Mouse (Mus musculus): Measurements from ENCODE around the gene Rab13. TPM values are rescaled to one million over a fixed set of nuclear protein-coding genes. Genes with fewer than 3 reads are reported as not detected.
A peak's percentile ranks its signal among the peaks of the same experiment; 100 is the strongest.

The Rab13 gene
- polyA plus RNA-seq, 1 experiment from 2014 or later = 15.4 TPM

GRCm38 (mm10) chr3:90256731-90257530, 43.4 kb downstream of the Rab13 start:
- Histone ChIP-seq H3K36me3 (ENCODE audit: control insufficient read depth, insufficient read depth, low read length) (peaks cover 5% of the 10 kb centered on the region; the same call in 1 of the 2 replicates), H3K4me2 (ENCODE audit: low read depth, severe bottlenecking) (no peak overlapping the region), H3K27ac (replicated peaks; ENCODE audit: low read depth, low read length) (no peak overlapping the region), H3K9ac (ENCODE audit: low read length) (no peak overlapping the region), H3K4me3 (ENCODE audit: low read depth, low read length) (no peak overlapping the region), H3K9me3 (ENCODE audit: control insufficient read depth, low read length) (no peaks in the 10 kb centered on the region), H3K4me1 (ENCODE audit: control insufficient read depth, insufficient read depth, low read length) (no peaks in the 10 kb centered on the region), H3K27me3 (ENCODE audit: control insufficient read depth, insufficient read depth, low read length) (no peaks in the 10 kb centered on the region)
- WGBS = 93% methylated on average over 19 of the region's 19 CpGs
- no peak for DNase-seq (ENCODE audit: low spot score)
- ATAC-seq (ENCODE audit: insufficient number of reproducible peaks, low FRiP score, low TSS enrichment, low read depth) = no peak

- DNase-seq (ENCODE audit: low spot score) (no peak), ATAC-seq (ENCODE audit: insufficient number of reproducible peaks, low FRiP score, low TSS enrichment, low read depth) (no peak)
- Histone ChIP-seq H3K4me3 (ENCODE audit: low read depth, low read length) (no peak overlapping the region), H3K4me1 (ENCODE audit: control insufficient read depth, insufficient read depth, low read length) (no peaks in the 10 kb centered on the region), H3K36me3 (ENCODE audit: control insufficient read depth, insufficient read depth, low read length) (peaks cover 8% of the 10 kb centered on the region), H3K9me3 (ENCODE audit: control insufficient read depth, low read length) (no peaks in the 10 kb centered on the region), H3K27me3 (ENCODE audit: control insufficient read depth, insufficient read depth, low read length) (no peaks in the 10 kb centered on the region), H3K27ac (replicated peaks; ENCODE audit: low read depth, low read length) (no peak overlapping the region), H3K9ac (ENCODE audit: low read length) (no peak overlapping the region), H3K4me2 (ENCODE audit: low read depth, severe bottlenecking) (no peak overlapping the region)
- 94% methylated on average over 4 of the region's 4 CpGs for WGBS
These were observed 45.0 kb downstream of the Rab13 start for GRCm38 (mm10) chr3:90258521-90258920.

- Histone ChIP-seq H3K9ac (ENCODE audit: low read length) (no peak overlapping the region), H3K4me2 (ENCODE audit: low read depth, severe bottlenecking) (no peak overlapping the region), H3K4me3 (ENCODE audit: low read depth, low read length) (no peak overlapping the region), H3K27me3 (ENCODE audit: control insufficient read depth, insufficient read depth, low read length) (no peaks in the 10 kb centered on the region), H3K36me3 (ENCODE audit: control insufficient read depth, insufficient read depth, low read length) (peaks cover 10% of the 10 kb centered on the region), H3K27ac (replicated peaks; ENCODE audit: low read depth, low read length) (no peak overlapping the region), H3K9me3 (ENCODE audit: control insufficient read depth, low read length) (no peaks in the 10 kb centered on the region), H3K4me1 (ENCODE audit: control insufficient read depth, insufficient read depth, low read length) (0 out of 2 replicates have a peak, but pooled peaks cover 8% of the 10 kb centered on the region)
- ATAC-seq (ENCODE audit: insufficient number of reproducible peaks, low FRiP score, low TSS enrichment, low read depth) (no peak), DNase-seq (ENCODE audit: low spot score) (no peak)
- over 99% methylated on average over 5 of the region's 5 CpGs for WGBS
These were observed 49.8 kb downstream of the Rab13 start for GRCm38 (mm10) chr3:90263121-90263771.

GRCm38 (mm10) chr3:90264687-90265033, 51.2 kb downstream of the Rab13 start:
- peaks cover 8% of the 10 kb centered on the region for H3K36me3 ChIP-seq (ENCODE audit: control insufficient read depth, insufficient read depth, low read length)
- ATAC-seq (ENCODE audit: insufficient number of reproducible peaks, low FRiP score, low TSS enrichment, low read depth) (no peak), DNase-seq (ENCODE audit: low spot score) (no peak)
- peak overlapping the region; percentile 87 for H3K4me3 ChIP-seq (ENCODE audit: low read depth, low read length)
- H3K4me1 ChIP-seq (ENCODE audit: control insufficient read depth, insufficient read depth, low read length) = 0 out of 2 replicates have a peak, but pooled peaks cover 8% of the 10 kb centered on the region
- peak overlapping the region; percentile 71 for H3K4me2 ChIP-seq (ENCODE audit: low read depth, severe bottlenecking)
- H3K27ac ChIP-seq (replicated peaks; ENCODE audit: low read depth, low read length) = peak overlapping the region; percentile 94; the same call in 1 of the 2 replicates
- no peak overlapping the region; the same call in 1 of the 2 replicates for H3K9ac ChIP-seq (ENCODE audit: low read length)
- no peaks in the 10 kb centered on the region for H3K27me3 ChIP-seq (ENCODE audit: control insufficient read depth, insufficient read depth, low read length)
- WGBS = 37% methylated on average over 10 of the region's 10 CpGs
- no peaks in the 10 kb centered on the region for H3K9me3 ChIP-seq (ENCODE audit: control insufficient read depth, low read length)

GRCm38 (mm10) chr3:90265034-90265931, 51.8 kb downstream of the Rab13 start, which contains the start of gene Dennd4b:
Gene Dennd4b (plus strand): TSS chr3:90265185.
- Histone ChIP-seq H3K36me3 (ENCODE audit: control insufficient read depth, insufficient read depth, low read length) (peaks cover 5% of the 10 kb centered on the region), H3K4me1 (ENCODE audit: control insufficient read depth, insufficient read depth, low read length) (0 out of 2 replicates have a peak, but pooled peaks cover 8% of the 10 kb centered on the region), H3K27ac (replicated peaks; ENCODE audit: low read depth, low read length) (peak within 1 kb of the TSS; percentile 94), H3K27me3 (ENCODE audit: control insufficient read depth, insufficient read depth, low read length) (no peaks in the 10 kb centered on the region), H3K9me3 (ENCODE audit: control insufficient read depth, low read length) (no peaks in the 10 kb centered on the region), H3K4me3 (ENCODE audit: low read depth, low read length) (peak within 1 kb of the TSS; percentile 87), H3K9ac (ENCODE audit: low read length) (peak within 1 kb of the TSS; percentile 94), H3K4me2 (ENCODE audit: low read depth, severe bottlenecking) (peak within 1 kb of the TSS; percentile 71)
- ATAC-seq (ENCODE audit: insufficient number of reproducible peaks, low FRiP score, low TSS enrichment, low read depth) = peak; percentile 85
- DNase-seq (ENCODE audit: low spot score) = peak; percentile 95
- under 1% methylated on average over 63 of the region's 87 CpGs for WGBS

GRCm38 (mm10) chr3:90265932-90266741, 52.6 kb downstream of the Rab13 start:
- 0 out of 2 replicates have a peak, but pooled peaks cover 8% of the 10 kb centered on the region for H3K4me1 ChIP-seq (ENCODE audit: control insufficient read depth, insufficient read depth, low read length)
- H3K27me3 ChIP-seq (ENCODE audit: control insufficient read depth, insufficient read depth, low read length) = no peaks in the 10 kb centered on the region
- peak overlapping the region; percentile 94 for H3K27ac ChIP-seq (replicated peaks; ENCODE audit: low read depth, low read length)
- peak overlapping the region; percentile 94 for H3K9ac ChIP-seq (ENCODE audit: low read length)
- ATAC-seq (ENCODE audit: insufficient number of reproducible peaks, low FRiP score, low TSS enrichment, low read depth) (peak; percentile 35; the same call in 1 of the 2 replicates), DNase-seq (ENCODE audit: low spot score) (no peak)
- H3K4me3 ChIP-seq (ENCODE audit: low read depth, low read length) = peak overlapping the region; percentile 87
- H3K36me3 ChIP-seq (ENCODE audit: control insufficient read depth, insufficient read depth, low read length) = peaks cover 5% of the 10 kb centered on the region
- no peaks in the 10 kb centered on the region for H3K9me3 ChIP-seq (ENCODE audit: control insufficient read depth, low read length)
- WGBS = 25% methylated on average over 16 of the region's 16 CpGs
- H3K4me2 ChIP-seq (ENCODE audit: low read depth, severe bottlenecking) = peak overlapping the region; percentile 71

GRCm38 (mm10) chr3:90266901-90267775, 53.6 kb downstream of the Rab13 start:
- Histone ChIP-seq H3K36me3 (ENCODE audit: control insufficient read depth, insufficient read depth, low read length) (peaks cover 5% of the 10 kb centered on the region), H3K4me2 (ENCODE audit: low read depth, severe bottlenecking) (peak overlapping the region; percentile 71; the same call in 1 of the 2 replicates), H3K27me3 (ENCODE audit: control insufficient read depth, insufficient read depth, low read length) (no peaks in the 10 kb centered on the region)

More at GRCm38 (mm10) chr3:90266901-90267775, 53.6 kb downstream of the Rab13 start:
- 95% methylated on average over 20 of the region's 20 CpGs for WGBS
- DNase-seq (ENCODE audit: low spot score) (no peak), ATAC-seq (ENCODE audit: insufficient number of reproducible peaks, low FRiP score, low TSS enrichment, low read depth) (no peak)
- Histone ChIP-seq H3K9ac (ENCODE audit: low read length) (no peak overlapping the region), H3K4me3 (ENCODE audit: low read depth, low read length) (no peak overlapping the region), H3K9me3 (ENCODE audit: control insufficient read depth, low read length) (no peaks in the 10 kb centered on the region), H3K4me1 (ENCODE audit: control insufficient read depth, insufficient read depth, low read length) (0 out of 2 replicates have a peak, but pooled peaks cover 8% of the 10 kb centered on the region), H3K27ac (replicated peaks; ENCODE audit: low read depth, low read length) (no peak overlapping the region)

Measured in limb, embryonic 11.5 days (tissue).